Mouse (Mus musculus) myocyte (in vitro differentiated cells): ENCODE measurements around the gene Mettl5. TPM values are rescaled to one million over a fixed set of nuclear protein-coding genes. Genes with fewer than 3 reads are reported as not detected.
A peak's percentile ranks its signal among the peaks of the same experiment; 100 is the strongest.

Experiments used
- H3K27me3 ChIP-seq: one replicate; pipeline ENCODE4 v1.6.1; 2011; ENCODE audit not compliant: control insufficient read depth, insufficient read depth, insufficient read length
- H3K36me3 ChIP-seq: one replicate; pipeline ENCODE4 v1.6.1; 2011; ENCODE audit not compliant: control insufficient read depth, insufficient read depth
- H3K4me2 ChIP-seq: one replicate; pipeline ENCODE4 v1.6.1; 2011; ENCODE audit warnings: low read depth, control low read depth
- H3K4me3 ChIP-seq: one replicate; pipeline ENCODE4 v1.5.1; 2011; ENCODE audit warnings: mild to moderate bottlenecking, control low read depth, moderate library complexity
- H3K79me2 ChIP-seq: one replicate; pipeline ENCODE4 v1.6.1; 2011; ENCODE audit not compliant: control insufficient read depth, insufficient read depth
- H3ac ChIP-seq: one replicate; pipeline ENCODE4 v1.6.1; 2011; ENCODE audit not compliant: control insufficient read depth, insufficient read length
- CEBPB ChIP-seq: IDR thresholded peaks from 2 replicates; pipeline ENCODE4 v1.6.1; 2011; ENCODE audit warnings: mild to moderate bottlenecking, moderate library complexity; ENCODE audit not compliant: poor library complexity, insufficient read depth, severe bottlenecking
- E2F4 ChIP-seq: IDR thresholded peaks from one replicate; pipeline ENCODE4 v1.6.1; 2011; ENCODE audit warnings: mild to moderate bottlenecking, control low read depth, moderate library complexity; ENCODE audit not compliant: insufficient read depth
- MAX ChIP-seq: IDR thresholded peaks from one replicate; pipeline ENCODE4 v1.6.1; 2011; ENCODE audit warnings: low read depth, mild to moderate bottlenecking, control low read depth
- MYOD1 ChIP-seq, 3 experiments: IDR thresholded peaks; one replicate each; pipeline ENCODE4 v1.6.1; 2011; ENCODE audit warnings: control low read depth in 2 of 3, low read depth in 2 of 3, mild to moderate bottlenecking in 2 of 3, moderate library complexity in 1 of 3; ENCODE audit not compliant: insufficient read length in 2 of 3, control insufficient read depth in 1 of 3
- MYOG ChIP-seq, 3 experiments: IDR thresholded peaks; one replicate each; pipeline ENCODE4 v1.6.1; 2011; ENCODE audit warnings: control low read depth in 2 of 3, low read depth in 2 of 3, mild to moderate bottlenecking in 2 of 3; ENCODE audit not compliant: insufficient read length in 2 of 3, control insufficient read depth in 1 of 3, insufficient read depth in 1 of 3
- POLR2A ChIP-seq: IDR thresholded peaks from one replicate; pipeline ENCODE4 v1.6.1; 2011; ENCODE audit warnings: low read depth, mild to moderate bottlenecking, control low read depth, moderate library complexity; ENCODE audit not compliant: insufficient read length
- POLR2AphosphoS2 ChIP-seq: IDR thresholded peaks from one replicate; pipeline ENCODE4 v1.6.1; 2011; ENCODE audit warnings: low read depth, control low read depth; ENCODE audit not compliant: insufficient read length
- REST ChIP-seq: IDR thresholded peaks from one replicate; pipeline ENCODE4 v1.6.1; 2011; ENCODE audit warnings: mild to moderate bottlenecking, control low read depth, moderate library complexity; ENCODE audit not compliant: insufficient read depth, insufficient read length
- SRF ChIP-seq: IDR thresholded peaks from one replicate; pipeline ENCODE4 v1.6.1; 2011; ENCODE audit warnings: low read depth; ENCODE audit not compliant: control insufficient read depth, insufficient read length
- TCF12 ChIP-seq: IDR thresholded peaks from one replicate; pipeline ENCODE4 v1.6.1; 2011; ENCODE audit warnings: mild to moderate bottlenecking, control low read depth; ENCODE audit not compliant: poor library complexity, insufficient read depth, severe bottlenecking
- TCF3 ChIP-seq: IDR thresholded peaks from one replicate; pipeline ENCODE4 v1.6.1; 2011; ENCODE audit warnings: low read depth, control low read depth; ENCODE audit not compliant: insufficient read length
- USF1 ChIP-seq: IDR thresholded peaks from one replicate; pipeline ENCODE4 v1.6.1; 2011; ENCODE audit warnings: low read depth, mild to moderate bottlenecking, control low read depth, moderate library complexity
- polyA plus RNA-seq: library from polyadenylated mRNA; unstranded; fragments of >200 nt; fragmentation: generic; extraction: Trizol; gene quantifications from one replicate; pipeline ENCODE4 v1.2.1, GENCODE M21; 2012; ENCODE audit warnings: missing spikeins

The Mettl5 gene
- polyA plus RNA-seq, 1 experiment, result 14.3 TPM

GRCm38 (mm10) chr2:69883990-69884391, 1.4 kb downstream of the Mettl5 start:
- no peak for TF ChIP-seq MAX
- TF ChIP-seq TCF12, result no peak
- TF ChIP-seq MYOG (IDR thresholded peaks at IDR 0.05; ENCODE audit: control insufficient read depth in 1 of 3, insufficient read depth in 1 of 3, insufficient read length in 2 of 3, low read depth in 2 of 3), result no peak
- no peak for TF ChIP-seq POLR2AphosphoS2
- no peak for TF ChIP-seq POLR2A
- TF ChIP-seq REST, result no peak
- TF ChIP-seq MYOD1 (IDR thresholded peaks at IDR 0.05; ENCODE audit: control insufficient read depth in 1 of 3, insufficient read length in 2 of 3, low read depth in 2 of 3), result no peak
- TF ChIP-seq CEBPB, result no peak
- TF ChIP-seq TCF3, result no peak
- Histone ChIP-seq H3K27me3 (no peaks in the 10 kb centered on the region), H3K4me3 (peak overlapping the region; percentile 91), H3K79me2 (no peaks in the 10 kb centered on the region), H3K36me3 (peaks cover 3% of the 10 kb centered on the region), H3K4me2 (peak overlapping the region; percentile 93), H3ac (no peak overlapping the region)

GRCm38 (mm10) chr2:69862117-69862657, 23.2 kb downstream of the Mettl5 start:
- no peak for TF ChIP-seq E2F4
- no peak for TF ChIP-seq USF1
- no peak for TF ChIP-seq SRF
- TF ChIP-seq REST, result no peak
- TF ChIP-seq TCF3, result no peak
- no peak for TF ChIP-seq POLR2A
- TF ChIP-seq MYOG (IDR thresholded peaks at IDR 0.05; ENCODE audit: control insufficient read depth in 1 of 3, insufficient read depth in 1 of 3, insufficient read length in 2 of 3, low read depth in 2 of 3), result no peak
- no peak for TF ChIP-seq CEBPB
- no peak for TF ChIP-seq MYOD1 (IDR thresholded peaks at IDR 0.05; ENCODE audit: control insufficient read depth in 1 of 3, insufficient read length in 2 of 3, low read depth in 2 of 3)
- no peak for TF ChIP-seq TCF12
- no peak for TF ChIP-seq MAX
- no peak for TF ChIP-seq POLR2AphosphoS2
- H3K36me3 ChIP-seq, result peaks cover 21% of the 10 kb centered on the region
- no peaks in the 10 kb centered on the region for H3K27me3 ChIP-seq
- peak overlapping the region; percentile 49 for H3ac ChIP-seq
- H3K79me2 ChIP-seq, result peaks cover 50% of the 10 kb centered on the region
- H3K4me2 ChIP-seq, result peak overlapping the region; percentile 94
- H3K4me3 ChIP-seq, result peak overlapping the region; percentile 89

GRCm38 (mm10) chr2:69861485-69862091, 23.8 kb downstream of the Mettl5 start, which contains the start of gene Ssb:
TSS of gene Ssb (plus strand) at chr2:69861562.
- H3K4me3 ChIP-seq, result peak within 1 kb of the TSS; percentile 89
- peaks cover 50% of the 10 kb centered on the region for H3K79me2 ChIP-seq
- H3K4me2 ChIP-seq, result peak within 1 kb of the TSS; percentile 95
- peaks cover 15% of the 10 kb centered on the region for H3K36me3 ChIP-seq
- H3K27me3 ChIP-seq, result no peaks in the 10 kb centered on the region
- peak within 1 kb of the TSS; percentile 49 for H3ac ChIP-seq
- no peak for TF ChIP-seq CEBPB
- TF ChIP-seq TCF3, result no peak
- peak in 1 of 3 experiments; percentile 39 for TF ChIP-seq MYOG (IDR thresholded peaks at IDR 0.05; ENCODE audit: control insufficient read depth in 1 of 3, insufficient read depth in 1 of 3, insufficient read length in 2 of 3, low read depth in 2 of 3)
- no peak for TF ChIP-seq TCF12
- peak; percentile 74 for TF ChIP-seq POLR2A
- TF ChIP-seq MAX, result no peak
- TF ChIP-seq MYOD1 (IDR thresholded peaks at IDR 0.05; ENCODE audit: control insufficient read depth in 1 of 3, insufficient read length in 2 of 3, low read depth in 2 of 3), result peak in 2 of 3 experiments; percentile 5 to 10
- no peak for TF ChIP-seq SRF
- TF ChIP-seq POLR2AphosphoS2, result peak; percentile 88
- TF ChIP-seq USF1, result no peak
- TF ChIP-seq E2F4, result no peak
- no peak for TF ChIP-seq REST

GRCm38 (mm10) chr2:69860972-69861452, 24.4 kb downstream of the Mettl5 start:
- Histone ChIP-seq H3ac (peak overlapping the region; percentile 49), H3K27me3 (no peaks in the 10 kb centered on the region), H3K79me2 (peaks cover 45% of the 10 kb centered on the region), H3K4me2 (peak overlapping the region; percentile 95), H3K4me3 (peak overlapping the region; percentile 89), H3K36me3 (peaks cover 9% of the 10 kb centered on the region)
- no peak for TF ChIP-seq POLR2AphosphoS2
- no peak for TF ChIP-seq REST
- no peak for TF ChIP-seq MYOG (IDR thresholded peaks at IDR 0.05; ENCODE audit: control insufficient read depth in 1 of 3, insufficient read depth in 1 of 3, insufficient read length in 2 of 3, low read depth in 2 of 3)
- no peak for TF ChIP-seq E2F4
- TF ChIP-seq TCF3, result no peak
- TF ChIP-seq MAX, result no peak
- no peak for TF ChIP-seq USF1
- TF ChIP-seq SRF, result no peak
- TF ChIP-seq TCF12, result no peak
- TF ChIP-seq CEBPB, result no peak
- no peak for TF ChIP-seq MYOD1 (IDR thresholded peaks at IDR 0.05; ENCODE audit: control insufficient read depth in 1 of 3, insufficient read length in 2 of 3, low read depth in 2 of 3)
- no peak for TF ChIP-seq POLR2A
